Mouse (Mus musculus): ENCODE results near the gene Uqcc1.

DNA sequence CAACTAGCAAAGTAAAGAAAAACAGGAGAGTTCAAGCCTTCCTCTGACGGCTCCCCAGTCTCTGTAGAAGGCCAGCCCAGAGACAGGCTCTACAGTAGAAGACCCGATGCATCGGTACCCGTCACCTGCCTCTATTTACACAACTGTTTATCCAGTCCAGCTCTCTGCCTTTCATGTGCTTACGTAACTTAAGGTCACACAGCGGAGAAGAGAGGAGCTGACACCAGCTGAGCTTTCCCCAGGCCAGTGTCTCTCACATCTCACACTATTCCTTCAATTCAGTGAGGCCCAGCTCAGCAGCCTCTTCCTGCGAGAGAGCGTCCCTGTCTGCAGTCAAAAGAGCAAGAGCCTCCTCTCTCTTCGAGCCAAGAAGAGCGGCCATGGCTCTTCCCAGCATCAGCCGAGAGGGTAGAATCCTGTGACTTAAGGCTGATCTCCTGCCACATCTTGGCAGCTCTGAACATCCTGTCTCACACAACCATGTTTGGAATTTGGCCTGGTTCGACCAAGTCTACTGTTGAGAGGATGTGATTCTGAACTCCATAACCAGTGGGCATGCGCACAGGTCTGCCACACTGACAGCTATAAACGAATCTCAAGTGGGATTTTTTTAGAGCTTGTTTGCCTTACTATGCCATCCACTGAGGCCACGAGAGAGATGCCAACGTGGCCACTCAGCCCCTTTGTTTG lies 34.9 kb downstream of the Uqcc1 start:
- TF ChIP-seq MAZ (IDR thresholded peaks at IDR 0.05; ENCODE audit: low read depth, low read length) (no peak), CTCF (conservative IDR thresholded peaks at IDR 0.05 in 1 of 2, IDR thresholded peaks at IDR 0.05 in 1 of 2; ENCODE audit: low read depth in 2 of 2, low read length in 2 of 2) (no peak), MAX (IDR thresholded peaks at IDR 0.05; ENCODE audit: low read length) (no peak), HCFC1 (IDR thresholded peaks at IDR 0.05; ENCODE audit: low read depth, low read length) (no peak)

All from CH12.LX (cell line).